Mouse (Mus musculus): ENCODE measurements at regions not wholly inside any gene's neighbourhood (a gene's known extent, or its start where the extent isn't known, plus 50 kb on each side); places are given as distances from the start of the nearest gene placed in this dataset.

- H3K27me3 ChIP-seq (ENCODE audit: control insufficient read depth, insufficient read depth, low read length): no peaks in the 10 kb centered on the region
- no peak overlapping the region for H3K9ac ChIP-seq (ENCODE audit: low read length)
- peak; percentile 41; the same call in 1 of the 2 replicates for ATAC-seq (replicated peaks; ENCODE audit: extremely low read depth, insufficient read depth, low FRiP score)
- peaks cover 35% of the 10 kb centered on the region for H3K9me3 ChIP-seq (replicated peaks; ENCODE audit: control insufficient read depth, low read length)
- no peak overlapping the region for H3K4me3 ChIP-seq (ENCODE audit: low read length)
- no peak overlapping the region for H3K4me2 ChIP-seq (ENCODE audit: low read depth, low read length)
- H3K36me3 ChIP-seq (ENCODE audit: control insufficient read depth, insufficient read depth): no peaks in the 10 kb centered on the region
- 63% methylated on average over 3 of the region's 3 CpGs for WGBS
- H3K27ac ChIP-seq (ENCODE audit: low read length): no peak overlapping the region
- H3K4me1 ChIP-seq (ENCODE audit: control insufficient read depth, insufficient read depth, low read length): no peaks in the 10 kb centered on the region
Measured at GRCm38 (mm10) chr16:3231566-3231965, 359.3 kb upstream of the Olfr161 start.

- H3K36me3 ChIP-seq (ENCODE audit: control insufficient read depth, insufficient read depth): no peaks in the 10 kb centered on the region
- no peak overlapping the region for H3K4me2 ChIP-seq (ENCODE audit: low read depth, low read length)
- peaks cover 39% of the 10 kb centered on the region for H3K9me3 ChIP-seq (replicated peaks; ENCODE audit: control insufficient read depth, low read length)
- H3K4me3 ChIP-seq (ENCODE audit: low read length): no peak overlapping the region
- no peaks in the 10 kb centered on the region for H3K27me3 ChIP-seq (ENCODE audit: control insufficient read depth, insufficient read depth, low read length)
- H3K9ac ChIP-seq (ENCODE audit: low read length): no peak overlapping the region
- H3K4me1 ChIP-seq (ENCODE audit: control insufficient read depth, insufficient read depth, low read length): no peaks in the 10 kb centered on the region
- no peak overlapping the region for H3K27ac ChIP-seq (ENCODE audit: low read length)
- WGBS: 48% methylated on average over 2 of the region's 2 CpGs
- ATAC-seq (replicated peaks; ENCODE audit: extremely low read depth, insufficient read depth, low FRiP score): no peak
Measured at GRCm38 (mm10) chr16:3232610-3233009, 358.2 kb upstream of the Olfr161 start.

GRCm38 (mm10) chr16:3234063-3234462, 356.8 kb upstream of the Olfr161 start:
- no peaks in the 10 kb centered on the region for H3K27me3 ChIP-seq (ENCODE audit: control insufficient read depth, insufficient read depth, low read length)
- WGBS: 42% methylated on average over 2 of the region's 2 CpGs
- H3K9me3 ChIP-seq (replicated peaks; ENCODE audit: control insufficient read depth, low read length): peaks cover 43% of the 10 kb centered on the region
- ATAC-seq (replicated peaks; ENCODE audit: extremely low read depth, insufficient read depth, low FRiP score): peak; percentile 25
- no peaks in the 10 kb centered on the region for H3K4me1 ChIP-seq (ENCODE audit: control insufficient read depth, insufficient read depth, low read length)
- H3K9ac ChIP-seq (ENCODE audit: low read length): no peak overlapping the region
- H3K4me3 ChIP-seq (ENCODE audit: low read length): no peak overlapping the region
- no peak overlapping the region for H3K4me2 ChIP-seq (ENCODE audit: low read depth, low read length)
- H3K36me3 ChIP-seq (ENCODE audit: control insufficient read depth, insufficient read depth): no peaks in the 10 kb centered on the region
- H3K27ac ChIP-seq (ENCODE audit: low read length): no peak overlapping the region

GRCm38 (mm10) chr16:3240982-3241719, 349.7 kb upstream of the Olfr161 start:
- Histone ChIP-seq H3K9me3 (replicated peaks; ENCODE audit: control insufficient read depth, low read length) (peaks cover 44% of the 10 kb centered on the region), H3K4me1 (ENCODE audit: control insufficient read depth, insufficient read depth, low read length) (no peaks in the 10 kb centered on the region), H3K9ac (ENCODE audit: low read length) (no peak overlapping the region), H3K27ac (ENCODE audit: low read length) (no peak overlapping the region), H3K4me3 (ENCODE audit: low read length) (no peak overlapping the region), H3K36me3 (ENCODE audit: control insufficient read depth, insufficient read depth) (no peaks in the 10 kb centered on the region), H3K27me3 (ENCODE audit: control insufficient read depth, insufficient read depth, low read length) (no peaks in the 10 kb centered on the region), H3K4me2 (ENCODE audit: low read depth, low read length) (no peak overlapping the region)
- ATAC-seq (replicated peaks; ENCODE audit: extremely low read depth, insufficient read depth, low FRiP score): 0 out of 2 replicates have a peak, but pooled peaks have one; percentile 3
- WGBS: 57% methylated on average over 5 of the region's 5 CpGs

GRCm38 (mm10) chr16:3241939-3242338, 348.9 kb upstream of the Olfr161 start:
- no peak for ATAC-seq (replicated peaks; ENCODE audit: extremely low read depth, insufficient read depth, low FRiP score)
- Histone ChIP-seq H3K9me3 (replicated peaks; ENCODE audit: control insufficient read depth, low read length) (peaks cover 41% of the 10 kb centered on the region), H3K4me2 (ENCODE audit: low read depth, low read length) (no peak overlapping the region), H3K4me3 (ENCODE audit: low read length) (no peak overlapping the region), H3K27ac (ENCODE audit: low read length) (no peak overlapping the region), H3K36me3 (ENCODE audit: control insufficient read depth, insufficient read depth) (no peaks in the 10 kb centered on the region), H3K4me1 (ENCODE audit: control insufficient read depth, insufficient read depth, low read length) (no peaks in the 10 kb centered on the region), H3K9ac (ENCODE audit: low read length) (no peak overlapping the region), H3K27me3 (ENCODE audit: control insufficient read depth, insufficient read depth, low read length) (no peaks in the 10 kb centered on the region)
- WGBS: 57% methylated on average over 1 of the region's 1 CpGs

GRCm38 (mm10) chr16:3246422-3246821, 344.4 kb upstream of the Olfr161 start:
- no peak overlapping the region for H3K9ac ChIP-seq (ENCODE audit: low read length)
- no peak for ATAC-seq (replicated peaks; ENCODE audit: extremely low read depth, insufficient read depth, low FRiP score)

GRCm38 (mm10) chr16:3247006-3247754, 343.7 kb upstream of the Olfr161 start:
- Histone ChIP-seq H3K4me3 (ENCODE audit: low read length) (no peak overlapping the region), H3K27me3 (ENCODE audit: control insufficient read depth, insufficient read depth, low read length) (no peaks in the 10 kb centered on the region), H3K4me2 (ENCODE audit: low read depth, low read length) (no peak overlapping the region), H3K36me3 (ENCODE audit: control insufficient read depth, insufficient read depth) (no peaks in the 10 kb centered on the region), H3K4me1 (ENCODE audit: control insufficient read depth, insufficient read depth, low read length) (no peaks in the 10 kb centered on the region), H3K27ac (ENCODE audit: low read length) (no peak overlapping the region), H3K9me3 (replicated peaks; ENCODE audit: control insufficient read depth, low read length) (peaks cover 14% of the 10 kb centered on the region), H3K9ac (ENCODE audit: low read length) (no peak overlapping the region)
- WGBS: 36% methylated on average over 2 of the region's 2 CpGs
- no peak for ATAC-seq (replicated peaks; ENCODE audit: extremely low read depth, insufficient read depth, low FRiP score)

More at GRCm38 (mm10) chr16:3246422-3246821, 344.4 kb upstream of the Olfr161 start:
- H3K4me1 ChIP-seq (ENCODE audit: control insufficient read depth, insufficient read depth, low read length): no peaks in the 10 kb centered on the region
- H3K4me3 ChIP-seq (ENCODE audit: low read length): no peak overlapping the region
- peaks cover 19% of the 10 kb centered on the region for H3K9me3 ChIP-seq (replicated peaks; ENCODE audit: control insufficient read depth, low read length)
- H3K27me3 ChIP-seq (ENCODE audit: control insufficient read depth, insufficient read depth, low read length): no peaks in the 10 kb centered on the region
- H3K4me2 ChIP-seq (ENCODE audit: low read depth, low read length): no peak overlapping the region
- no peaks in the 10 kb centered on the region for H3K36me3 ChIP-seq (ENCODE audit: control insufficient read depth, insufficient read depth)
- H3K27ac ChIP-seq (ENCODE audit: low read length): no peak overlapping the region

- no peaks in the 10 kb centered on the region for H3K4me1 ChIP-seq (ENCODE audit: control insufficient read depth, insufficient read depth, low read length)
- no peak overlapping the region for H3K4me2 ChIP-seq (ENCODE audit: low read depth, low read length)
- H3K27me3 ChIP-seq (ENCODE audit: control insufficient read depth, insufficient read depth, low read length): no peaks in the 10 kb centered on the region
- no peak overlapping the region for H3K4me3 ChIP-seq (ENCODE audit: low read length)
- H3K9ac ChIP-seq (ENCODE audit: low read length): no peak overlapping the region
- no peak for ATAC-seq (replicated peaks; ENCODE audit: extremely low read depth, insufficient read depth, low FRiP score)
- H3K36me3 ChIP-seq (ENCODE audit: control insufficient read depth, insufficient read depth): no peaks in the 10 kb centered on the region
- H3K27ac ChIP-seq (ENCODE audit: low read length): no peak overlapping the region
- 46% methylated on average over 2 of the region's 2 CpGs for WGBS
- H3K9me3 ChIP-seq (replicated peaks; ENCODE audit: control insufficient read depth, low read length): peaks cover 14% of the 10 kb centered on the region
Measured at GRCm38 (mm10) chr16:3247755-3248110, 343.1 kb upstream of the Olfr161 start.

- Histone ChIP-seq H3K36me3 (ENCODE audit: control insufficient read depth, insufficient read depth) (no peaks in the 10 kb centered on the region), H3K4me1 (ENCODE audit: control insufficient read depth, insufficient read depth, low read length) (no peaks in the 10 kb centered on the region), H3K9me3 (replicated peaks; ENCODE audit: control insufficient read depth, low read length) (peaks cover 21% of the 10 kb centered on the region), H3K4me2 (ENCODE audit: low read depth, low read length) (no peak overlapping the region), H3K27ac (ENCODE audit: low read length) (no peak overlapping the region), H3K4me3 (ENCODE audit: low read length) (no peak overlapping the region), H3K9ac (ENCODE audit: low read length) (no peak overlapping the region), H3K27me3 (ENCODE audit: control insufficient read depth, insufficient read depth, low read length) (no peaks in the 10 kb centered on the region)
- ATAC-seq (replicated peaks; ENCODE audit: extremely low read depth, insufficient read depth, low FRiP score): no peak
- 30% methylated on average over 1 of the region's 1 CpGs for WGBS
Measured at GRCm38 (mm10) chr16:3253885-3254284, 337.0 kb upstream of the Olfr161 start.

All from heart, embryonic 16.5 days (tissue).